Mouse (Mus musculus) embryonic facial prominence, embryonic 11.5 days (tissue): ENCODE data around the gene Il1r2. TPM values are rescaled to one million over a fixed set of nuclear protein-coding genes. Genes with fewer than 3 reads are reported as not detected.

Experiments used
- ATAC-seq: fragments of 200-750 bp; cut with Nextera tagmentation; replicated peaks from 2 replicates; pipeline ENCODE4 v1.8.0; 2017; ENCODE audit warnings: low read depth; ENCODE audit not compliant: insufficient number of reproducible peaks, low FRiP score, low TSS enrichment
- DNase-seq: peaks from one replicate; pipeline ENCODE4 v3.0.0-alpha.2; 2015; ENCODE audit warnings: low spot score
- H3K27ac ChIP-seq: fragments of 300-500 bp; sonication (generic); replicated peaks from 2 replicates; pipeline ENCODE4 v1.5.1; 2014; ENCODE audit warnings: mild to moderate bottlenecking, low read depth, low read length, control low read depth
- H3K27me3 ChIP-seq: fragments of 300-500 bp; sonication (generic); 2 replicates; pipeline ENCODE4 v1.6.1; 2014; ENCODE audit warnings: mild to moderate bottlenecking, low read length, moderate library complexity, mixed read lengths; ENCODE audit not compliant: control insufficient read depth, insufficient read depth
- H3K36me3 ChIP-seq: fragments of 300-500 bp; sonication (generic); replicated peaks from 2 replicates; pipeline ENCODE4 v1.6.1; 2014; ENCODE audit warnings: low read depth, mild to moderate bottlenecking, low read length, moderate library complexity, mixed read lengths; ENCODE audit not compliant: control insufficient read depth, insufficient read depth
- H3K4me1 ChIP-seq: fragments of 300-500 bp; sonication (generic); 2 replicates; pipeline ENCODE4 v1.6.1; 2014; ENCODE audit warnings: low read length, mixed read lengths; ENCODE audit not compliant: control insufficient read depth, insufficient read depth
- H3K4me2 ChIP-seq: fragments of 300-500 bp; sonication (generic); 2 replicates; pipeline ENCODE4 v1.6.1; 2014; ENCODE audit warnings: low read depth, mild to moderate bottlenecking, control low read depth, low read length, moderate library complexity
- H3K4me3 ChIP-seq: fragments of 300-500 bp; sonication (generic); 2 replicates; pipeline ENCODE4 v1.5.1; 2014; ENCODE audit warnings: low read depth, low read length, control low read depth
- H3K9ac ChIP-seq: fragments of 300-500 bp; sonication (generic); replicated peaks from 2 replicates; pipeline ENCODE4 v1.6.1; 2014; ENCODE audit warnings: mild to moderate bottlenecking, control low read depth, low read length
- H3K9me3 ChIP-seq: fragments of 300-500 bp; sonication (generic); replicated peaks from 2 replicates; pipeline ENCODE4 v1.6.1; 2016; ENCODE audit warnings: mild to moderate bottlenecking, low read length, inconsistent platforms, mixed read lengths; ENCODE audit not compliant: control insufficient read depth
- WGBS: fragments of 180-500 bp; shearing (Covaris S2); extraction: QIAGEN DNeasy Blood & Tissue Kit; methylation state at CpG from one replicate; pipeline ENCODE4 v1.1.7; 2014; 5-methylcytosine and 5-hydroxymethylcytosine counted together
- polyA plus RNA-seq: library from polyadenylated mRNA; unstranded; fragments of >200 nt; fragmentation: Nextera tagmentation; extraction: Ambion mirVana; gene quantifications from 2 replicates; pipeline ENCODE4 v1.2.1, GENCODE M21; 2014

The Il1r2 gene
- polyA plus RNA-seq, 1 experiment from 2014 or later = 0.67 TPM

DNA sequence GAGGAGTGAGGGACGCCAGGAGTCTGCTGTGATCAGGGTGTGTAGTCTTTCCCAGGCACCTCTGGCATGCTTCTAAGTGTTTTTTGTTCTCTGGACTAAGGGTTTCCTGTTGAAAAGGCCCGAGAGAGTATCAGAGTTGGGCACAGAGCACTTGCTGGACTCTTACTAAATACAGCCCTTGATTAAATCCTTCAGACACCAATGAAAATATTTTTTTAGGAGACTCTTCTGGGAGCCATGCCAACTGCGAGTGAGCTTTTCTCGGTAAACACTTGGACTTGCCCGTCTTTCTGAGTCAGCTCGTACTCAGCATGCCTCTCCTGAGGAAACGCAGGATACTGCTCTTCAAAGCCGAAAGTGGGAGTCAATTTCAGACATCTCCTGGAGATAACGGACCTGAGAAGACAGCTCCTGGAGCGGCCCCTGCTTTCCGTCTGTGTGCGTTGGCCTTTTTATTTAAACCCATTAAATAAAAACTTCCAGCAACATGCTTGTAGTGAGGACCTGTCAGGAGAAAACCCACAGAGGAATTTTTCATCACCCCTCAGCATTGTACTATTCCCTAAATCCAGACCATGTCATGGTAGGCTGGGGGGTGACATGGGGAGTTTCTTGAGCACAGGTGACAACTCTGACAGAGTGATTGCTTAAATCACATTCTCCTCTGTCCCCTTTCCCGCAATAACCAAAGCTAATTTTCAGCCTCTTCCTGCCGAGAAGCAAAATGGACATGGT, 66.1 kb downstream of the Il1r2 start:
- Histone ChIP-seq H3K27ac (no peak overlapping the region), H3K36me3 (no peaks in the 10 kb centered on the region), H3K4me2 (no peak overlapping the region), H3K9me3 (no peaks in the 10 kb centered on the region), H3K4me1 (no peaks in the 10 kb centered on the region), H3K9ac (no peak overlapping the region), H3K4me3 (no peak overlapping the region), H3K27me3 (no peaks in the 10 kb centered on the region)
- whole genome bisulfite sequencing = 72% methylated on average over 14 of the region's 14 CpGs
- ATAC-seq (no peak), DNase-seq (no peak)

DNA sequence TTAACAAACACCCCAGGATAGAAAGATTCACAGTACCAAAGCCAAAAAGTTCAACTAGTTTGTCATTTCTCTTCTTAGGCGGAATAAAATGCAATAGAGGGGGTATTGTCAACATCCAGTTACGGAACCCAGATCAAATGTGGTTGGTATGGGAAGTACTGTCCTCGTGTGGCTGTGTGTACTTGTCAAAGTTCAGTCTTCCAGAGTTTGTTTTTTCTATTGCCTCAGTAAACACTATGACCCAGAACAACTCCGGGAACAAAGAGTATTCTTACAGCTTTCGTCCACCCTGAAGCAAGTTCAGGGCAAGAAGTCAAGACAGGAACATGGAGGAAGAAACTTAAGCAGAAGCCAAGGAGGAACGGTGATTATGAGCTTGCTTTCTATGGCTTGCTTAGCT, 82.2 kb downstream of the Il1r2 start:
- WGBS = 79% methylated on average over 6 of the region's 6 CpGs
- Histone ChIP-seq H3K36me3 (no peaks in the 10 kb centered on the region), H3K27me3 (no peaks in the 10 kb centered on the region)

DNA sequence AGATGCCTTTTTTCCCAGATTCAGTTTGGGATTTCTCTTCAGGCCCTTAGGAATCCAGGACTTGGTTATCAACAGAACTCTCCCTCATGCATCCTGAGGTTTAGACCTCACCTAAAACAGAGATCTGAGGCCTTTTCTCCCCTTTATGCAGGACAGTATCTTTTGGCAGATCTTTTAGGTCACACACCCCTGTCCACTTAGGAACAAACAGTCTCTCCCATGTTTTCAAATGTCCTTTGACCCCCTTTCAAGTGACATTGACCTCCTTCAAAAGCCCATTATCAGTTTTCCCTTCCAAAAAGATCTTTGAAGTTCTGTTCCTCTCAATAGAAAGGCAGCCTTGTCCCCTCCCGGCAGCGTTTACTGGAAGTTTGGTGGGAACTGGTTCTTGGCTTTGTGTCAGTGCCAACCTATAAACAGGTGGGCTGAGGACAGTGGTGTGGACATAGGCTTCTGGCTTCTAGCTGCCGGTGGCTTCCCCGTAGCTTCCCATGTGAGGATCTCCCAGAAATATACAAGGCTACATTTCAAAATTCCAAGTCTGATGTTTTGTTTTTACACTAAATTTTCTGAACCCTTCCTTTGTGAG, 89.5 kb downstream of the Il1r2 start:
- Histone ChIP-seq H3K27ac (no peak overlapping the region), H3K4me3 (no peak overlapping the region), H3K9ac (no peak overlapping the region), H3K36me3 (no peaks in the 10 kb centered on the region), H3K27me3 (no peaks in the 10 kb centered on the region), H3K4me2 (no peak overlapping the region), H3K9me3 (no peaks in the 10 kb centered on the region), H3K4me1 (no peaks in the 10 kb centered on the region)
- 87% methylated on average over 4 of the region's 4 CpGs for WGBS
- no peak for DNase-seq
- no peak for ATAC-seq

More for the DNA sequence above, 82.2 kb downstream of the Il1r2 start:
- Histone ChIP-seq H3K9me3 (no peaks in the 10 kb centered on the region), H3K4me3 (no peak overlapping the region), H3K27ac (no peak overlapping the region), H3K4me1 (no peaks in the 10 kb centered on the region), H3K9ac (no peak overlapping the region), H3K4me2 (no peak overlapping the region)
- DNase-seq (no peak), ATAC-seq (no peak)

DNA sequence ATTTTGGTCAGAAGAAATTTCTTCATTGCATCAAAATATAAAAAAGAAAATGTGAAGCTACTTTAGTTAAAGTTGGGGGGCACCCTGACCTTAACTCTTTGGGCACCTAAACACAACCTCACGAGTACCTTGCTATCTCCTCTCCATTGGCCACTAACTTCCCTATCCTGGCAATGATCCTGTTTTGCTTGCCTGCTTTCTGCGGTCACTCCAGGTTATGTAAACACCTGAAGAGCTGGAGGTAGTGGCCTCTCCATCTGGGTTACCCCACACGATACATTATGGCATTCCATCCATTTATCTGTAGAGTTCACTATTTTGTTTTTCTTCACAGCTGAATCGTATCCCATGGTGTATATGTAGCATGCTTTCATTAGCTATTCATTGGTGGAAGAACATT, 90.5 kb downstream of the Il1r2 start:
- H3K27ac ChIP-seq = no peak overlapping the region
- no peak overlapping the region for H3K4me2 ChIP-seq
- H3K9ac ChIP-seq = no peak overlapping the region
- ATAC-seq = no peak
- WGBS = 88% methylated on average over 4 of the region's 4 CpGs
- no peaks in the 10 kb centered on the region for H3K36me3 ChIP-seq
- H3K9me3 ChIP-seq = no peaks in the 10 kb centered on the region
- no peaks in the 10 kb centered on the region for H3K4me1 ChIP-seq
- DNase-seq = no peak
- H3K4me3 ChIP-seq = no peak overlapping the region
- no peaks in the 10 kb centered on the region for H3K27me3 ChIP-seq

DNA sequence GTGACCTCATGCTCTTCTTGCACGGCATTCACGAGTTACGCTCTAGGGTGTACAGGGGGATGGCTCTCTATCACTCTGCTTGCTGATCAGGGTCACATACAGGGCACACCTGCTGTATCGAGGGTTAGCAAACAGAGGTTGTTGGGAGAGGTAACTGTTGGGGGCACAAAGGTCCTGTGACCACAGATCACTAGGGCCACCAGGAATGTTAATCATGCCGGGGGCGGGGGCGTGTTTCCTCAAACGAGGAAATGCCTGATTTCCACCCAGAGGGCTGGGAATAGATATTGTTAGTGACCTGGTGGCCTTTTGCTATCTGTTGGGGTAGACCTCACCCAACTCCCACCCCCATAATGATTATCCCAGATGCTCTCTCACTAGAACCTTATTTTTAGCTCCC, 93.7 kb downstream of the Il1r2 start:
- no peaks in the 10 kb centered on the region for H3K36me3 ChIP-seq
- 83% methylated on average over 8 of the region's 8 CpGs for WGBS

DNA sequence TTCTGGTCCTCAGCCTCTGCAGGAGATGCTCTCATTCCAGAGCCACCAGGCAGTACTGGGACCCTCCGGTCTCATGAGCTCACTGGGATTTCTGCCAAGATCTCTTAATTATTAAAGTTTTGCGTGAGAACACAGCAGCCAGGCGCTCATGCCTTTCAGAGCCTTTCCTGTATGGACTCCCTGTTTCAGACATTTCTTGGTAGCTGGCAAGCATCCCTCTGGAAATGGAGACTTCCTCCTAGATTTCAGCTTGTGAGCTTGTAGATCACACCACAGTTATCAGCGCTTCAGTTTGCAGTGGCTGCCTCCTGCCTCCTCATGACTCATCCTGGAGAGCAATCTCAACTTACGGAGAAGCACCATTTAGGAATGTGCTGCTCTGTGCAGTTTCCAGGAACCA, 98.0 kb downstream of the Il1r2 start:
- Histone ChIP-seq H3K4me2 (no peak overlapping the region), H3K4me1 (no peaks in the 10 kb centered on the region), H3K27ac (no peak overlapping the region), H3K9ac (no peak overlapping the region), H3K27me3 (no peaks in the 10 kb centered on the region), H3K4me3 (no peak overlapping the region), H3K36me3 (no peaks in the 10 kb centered on the region), H3K9me3 (no peaks in the 10 kb centered on the region)
- no peak for DNase-seq
- 86% methylated on average over 5 of the region's 5 CpGs for WGBS
- no peak for ATAC-seq

More for the DNA sequence above, 93.7 kb downstream of the Il1r2 start:
- H3K4me1 ChIP-seq = no peaks in the 10 kb centered on the region
- DNase-seq (no peak), ATAC-seq (no peak)
- no peaks in the 10 kb centered on the region for H3K27me3 ChIP-seq
- no peaks in the 10 kb centered on the region for H3K9me3 ChIP-seq
- H3K4me3 ChIP-seq = no peak overlapping the region
- H3K27ac ChIP-seq = no peak overlapping the region
- no peak overlapping the region for H3K9ac ChIP-seq
- H3K4me2 ChIP-seq = no peak overlapping the region

DNA sequence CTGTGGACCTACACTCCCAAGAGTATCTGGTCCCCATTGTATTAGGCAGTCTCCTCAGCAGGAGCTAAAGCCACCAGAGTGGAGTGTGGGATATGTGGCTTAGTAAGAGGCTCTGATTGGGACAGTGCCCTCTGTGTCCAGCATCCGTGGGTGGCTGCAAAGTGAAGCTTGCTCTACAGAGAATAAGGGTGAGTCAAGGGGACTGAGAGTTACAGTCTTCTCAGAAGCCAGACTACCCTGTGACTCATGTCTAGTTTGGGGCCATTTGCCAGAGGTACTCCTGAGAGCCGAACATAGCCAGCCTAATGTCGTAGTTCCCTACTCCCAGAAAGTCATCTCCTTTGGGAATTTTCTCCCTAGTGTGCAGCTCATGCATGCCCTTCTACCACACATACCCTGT, 100.3 kb downstream of the Il1r2 start:
- H3K36me3 ChIP-seq = no peaks in the 10 kb centered on the region
- H3K4me3 ChIP-seq = no peak overlapping the region
- WGBS = 81% methylated on average over 3 of the region's 3 CpGs
- no peak overlapping the region for H3K9ac ChIP-seq
- H3K4me1 ChIP-seq = no peaks in the 10 kb centered on the region
- H3K27me3 ChIP-seq = no peaks in the 10 kb centered on the region
- ATAC-seq (no peak), DNase-seq (no peak)
- H3K4me2 ChIP-seq = no peak overlapping the region
- no peak overlapping the region for H3K27ac ChIP-seq
- no peaks in the 10 kb centered on the region for H3K9me3 ChIP-seq
